Mouse (Mus musculus) regulatory T cell (primary cell): ENCODE results near the gene Fbxw21.
"Not testable (repeated sequence)": the region's sequence is repeated elsewhere in the genome, so short reads cannot be mapped to it uniquely, and the experiment has no call there.

ENCODE experiments used
- in situ Hi-C: fragments of 300-600 bp; cut with MboI, MseI; formaldehyde crosslinking; loops from one replicate; pipeline ENCODE4 v1.15.1; 2025; ENCODE audit warnings: high pct_unique_total_duplicates

The Fbxw21 gene

GRCm38 (mm10) chr9:109161941-109162340 is at the start of gene Fbxw21:
Fbxw21 (minus strand) TSS chr9:109162041.
- in situ Hi-C loops = no loop called here

GRCm38 (mm10) chr9:109201347-109201746 is 39.5 kb upstream of the Fbxw21 start:
- in situ Hi-C loops = not testable (repeated sequence)

DNA sequence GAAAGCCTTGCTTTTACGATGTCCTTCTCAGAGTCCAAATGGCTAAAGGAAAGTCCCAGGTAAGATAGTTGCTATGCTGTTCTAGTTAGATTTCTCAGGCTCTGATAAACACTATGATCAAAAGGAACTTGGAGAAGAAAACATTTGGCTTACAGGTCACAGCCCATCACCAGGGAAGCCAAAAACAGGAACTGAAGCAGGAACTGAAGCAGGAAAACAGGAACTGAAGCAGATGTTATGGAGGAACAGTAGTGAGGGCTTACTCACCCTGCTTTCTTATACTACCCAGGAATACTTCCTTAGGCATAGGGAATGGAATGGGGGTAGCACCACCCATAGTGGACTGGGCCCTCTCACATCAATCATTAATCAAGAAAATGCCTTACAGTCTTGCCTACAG is 38.5 kb upstream of the Fbxw21 start:
- in situ Hi-C loops = no loop called here

DNA sequence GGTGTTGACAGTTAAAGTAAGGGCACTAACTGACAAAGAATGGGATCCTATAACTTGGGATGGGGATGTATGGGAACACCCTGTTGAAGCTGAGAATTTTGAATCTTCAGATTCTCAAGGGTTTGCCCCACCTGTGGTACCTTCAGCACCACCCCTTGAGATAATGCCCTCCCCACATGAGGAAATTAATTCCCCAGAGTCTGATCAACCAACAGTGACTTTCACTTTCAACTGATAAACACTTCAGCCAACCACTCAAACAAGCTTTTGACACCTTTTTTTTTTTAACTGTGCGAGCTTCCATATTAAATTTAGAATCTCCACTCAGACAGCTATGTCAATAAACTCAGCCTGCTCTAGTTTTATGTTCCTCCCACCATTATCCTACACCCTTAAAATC is 37.5 kb upstream of the Fbxw21 start:
- in situ Hi-C loops = no loop called here

GRCm38 (mm10) chr9:109195875-109196274 is 34.0 kb upstream of the Fbxw21 start, which contains the start of gene Fbxw13:
Fbxw13 (minus strand) TSS chr9:109195975.
- in situ Hi-C loops = not testable (repeated sequence)

DNA sequence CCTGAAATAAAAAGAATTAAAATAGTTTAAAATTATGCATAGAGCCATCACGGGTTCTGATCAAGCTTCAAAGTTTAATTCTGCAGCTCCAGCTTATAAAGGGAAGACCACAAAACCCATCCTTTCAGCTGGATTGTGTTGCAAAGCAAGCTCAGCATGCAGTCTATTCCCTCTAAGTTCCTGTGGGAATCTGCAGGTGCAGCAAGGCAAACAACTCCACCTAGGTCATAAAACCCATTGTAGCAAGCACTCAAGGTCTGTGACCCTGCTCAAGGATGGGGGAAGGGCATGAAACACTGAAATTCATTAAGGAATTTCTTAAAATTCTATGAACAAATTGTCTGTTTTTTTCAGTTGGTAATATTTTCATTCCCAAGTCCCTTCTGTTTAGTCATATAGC is 15.4 kb upstream of the Fbxw21 start:
- in situ Hi-C loops = no loop called here

DNA sequence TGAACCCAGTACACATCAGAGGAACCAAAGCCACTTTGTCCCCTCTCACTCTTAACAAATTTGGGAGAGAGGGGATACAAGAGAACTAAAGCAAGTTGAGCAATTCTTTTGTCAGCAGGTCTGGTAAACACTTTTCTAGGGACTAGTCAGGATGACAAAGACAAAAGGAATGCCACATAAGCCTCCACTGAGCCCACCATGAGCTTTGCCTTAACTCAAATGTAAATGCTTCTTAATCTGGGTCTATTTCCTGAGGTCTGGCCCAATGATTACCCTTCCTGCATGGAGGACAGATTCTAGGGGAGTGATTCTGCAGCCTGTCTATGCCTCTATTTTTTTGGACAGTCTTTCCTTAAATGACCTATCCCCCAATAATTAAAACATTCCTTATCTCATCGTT is 14.5 kb upstream of the Fbxw21 start:
- in situ Hi-C loops = no loop called here

DNA sequence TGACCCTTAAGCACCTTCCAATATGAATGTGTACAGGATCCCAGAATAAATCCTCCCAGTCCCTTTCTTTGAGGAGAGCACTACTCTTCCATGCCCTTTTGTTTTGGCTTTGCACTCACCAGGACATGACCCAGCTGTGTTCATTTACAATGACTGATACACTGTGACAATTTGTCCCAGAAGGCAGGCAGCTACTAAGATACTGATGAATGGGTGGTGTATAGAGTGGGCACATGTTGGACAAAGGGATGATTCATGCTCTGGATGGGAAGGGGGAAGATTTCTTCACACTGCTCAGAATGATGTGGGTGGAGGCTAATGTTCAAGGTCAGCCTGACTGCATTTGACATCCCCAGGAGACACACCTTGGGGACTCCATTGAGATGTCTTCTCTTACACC is 5.5 kb upstream of the Fbxw21 start:
- in situ Hi-C loops = no loop called here

- in situ Hi-C loops = loop anchor here (10.0 kb wide), 1 partner anchor 376 kb away; no protein-coding TSS in a partner anchor
Measured at GRCm38 (mm10) chr9:109140414-109140813, 21.4 kb downstream of the Fbxw21 start.

- in situ Hi-C loops = no loop called here
Measured at GRCm38 (mm10) chr9:109130076-109130475, 31.8 kb downstream of the Fbxw21 start.

DNA sequence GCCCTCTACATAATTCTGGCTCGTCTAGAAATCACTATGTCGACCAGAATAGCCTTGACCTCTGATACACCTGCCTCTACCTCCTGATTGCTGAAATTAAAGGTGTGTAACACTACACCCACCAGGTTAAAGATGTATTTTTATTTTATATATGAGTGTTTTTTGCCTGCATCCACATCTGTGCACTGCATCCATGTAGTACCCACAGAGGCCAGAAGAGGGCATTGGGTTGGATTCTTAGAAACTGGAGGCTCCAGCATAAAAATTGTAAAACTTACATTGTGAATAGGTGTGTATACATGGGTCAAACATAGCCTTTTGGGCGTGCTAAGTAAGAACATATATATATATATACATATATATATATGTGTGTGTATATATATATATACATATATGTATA is 33.6 kb downstream of the Fbxw21 start:
- in situ Hi-C loops = no loop called here

- in situ Hi-C loops = no loop called here
Measured at GRCm38 (mm10) chr9:109127076-109127475, 34.8 kb downstream of the Fbxw21 start.

DNA sequence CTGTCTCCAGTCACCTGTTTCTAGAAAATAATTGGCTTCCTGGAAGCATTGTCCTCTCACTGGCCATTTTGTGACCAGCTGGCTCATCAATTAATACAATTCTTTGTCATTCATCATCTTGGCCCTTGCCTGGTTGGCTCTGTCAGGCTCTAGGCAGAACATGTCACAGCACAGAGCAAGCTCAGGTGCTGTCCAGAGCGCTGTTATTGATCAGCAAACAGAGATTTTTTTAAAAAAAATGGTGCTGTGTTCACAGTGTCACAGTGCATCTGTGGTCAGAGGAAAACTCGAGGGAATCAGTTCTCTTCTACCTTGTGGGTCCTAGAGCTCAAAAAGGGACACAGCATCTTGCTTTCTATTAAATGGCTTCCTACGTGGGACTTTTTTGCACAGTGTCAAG is 36.4 kb downstream of the Fbxw21 start:
- in situ Hi-C loops = no loop called here

GRCm38 (mm10) chr9:109125043-109125442 is 36.8 kb downstream of the Fbxw21 start:
- in situ Hi-C loops = no loop called here

DNA sequence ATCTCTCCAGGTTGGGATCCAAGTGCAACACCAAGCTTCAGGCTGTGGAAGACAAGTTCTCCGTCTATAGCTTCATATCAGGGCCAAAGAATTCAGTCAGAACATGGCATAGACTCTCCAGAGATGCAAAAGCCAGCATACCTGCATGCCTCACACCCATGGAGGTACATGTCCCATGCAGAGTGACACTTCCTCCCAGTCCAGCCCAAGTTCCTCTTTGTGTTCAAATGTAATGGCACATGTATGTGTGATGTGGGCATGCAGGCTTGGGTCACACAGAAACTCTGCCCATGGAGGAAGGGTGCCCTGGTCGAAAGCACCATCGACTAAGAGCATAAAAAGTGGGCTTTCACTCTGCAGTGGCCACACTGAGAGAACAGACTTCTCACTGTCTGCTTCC is 37.7 kb downstream of the Fbxw21 start:
- in situ Hi-C loops = loop anchor here (5.0 kb wide), 2 partner anchors 42 to 117 kb away; partner anchors contain the start of genes Ccdc51 and Tma7

DNA sequence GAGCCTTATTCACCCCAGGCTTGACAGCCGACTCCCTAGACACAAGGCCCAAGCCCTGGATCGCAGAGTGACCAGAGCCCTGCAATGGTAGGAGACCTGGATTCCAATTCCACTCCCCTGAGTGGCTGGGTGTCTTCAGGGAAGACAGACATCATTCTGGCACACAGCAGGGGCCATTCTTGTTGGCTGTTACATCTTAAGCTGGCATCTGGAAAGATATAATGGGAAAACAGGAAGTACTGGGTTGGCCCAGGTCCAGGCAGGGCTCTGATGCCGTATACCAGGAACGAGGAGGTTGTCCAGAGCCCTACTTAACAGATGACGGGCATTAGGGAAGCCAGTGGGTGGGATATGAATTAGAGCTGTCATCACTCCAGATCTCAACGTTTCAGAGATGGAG is 38.6 kb downstream of the Fbxw21 start:
- in situ Hi-C loops = loop anchor here (5.0 kb wide), 2 partner anchors 41 to 116 kb away; partner anchors contain the start of genes Ccdc51 and Tma7

DNA sequence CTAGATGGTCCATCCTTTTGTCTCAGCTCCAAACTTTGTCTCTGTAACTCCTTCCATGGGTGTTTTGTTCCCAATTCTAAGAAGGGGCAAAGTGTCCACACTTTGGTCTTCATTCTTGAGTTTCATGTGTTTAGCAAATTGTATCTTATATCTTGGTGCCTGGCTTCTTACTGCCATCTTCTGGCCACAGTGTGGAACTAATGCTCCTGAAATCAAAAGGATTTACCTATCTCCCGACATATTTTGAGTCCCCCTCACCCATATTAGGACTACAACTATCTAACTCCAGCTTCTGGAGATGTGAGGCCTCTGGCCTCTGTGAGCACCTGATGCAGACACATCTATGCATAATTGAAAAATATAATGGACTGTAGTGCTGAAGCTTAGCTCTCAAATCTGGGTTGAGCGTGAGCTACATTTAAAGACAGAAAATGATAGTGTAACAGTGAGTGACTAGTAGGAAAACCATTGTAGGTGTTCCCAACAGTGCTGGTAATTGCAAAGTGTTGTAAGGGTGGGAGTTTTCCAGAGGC is 39.2 kb downstream of the Fbxw21 start:
- in situ Hi-C loops = loop anchor here (5.0 kb wide), 2 partner anchors 40 to 115 kb away; partner anchors contain the start of genes Ccdc51 and Tma7

DNA sequence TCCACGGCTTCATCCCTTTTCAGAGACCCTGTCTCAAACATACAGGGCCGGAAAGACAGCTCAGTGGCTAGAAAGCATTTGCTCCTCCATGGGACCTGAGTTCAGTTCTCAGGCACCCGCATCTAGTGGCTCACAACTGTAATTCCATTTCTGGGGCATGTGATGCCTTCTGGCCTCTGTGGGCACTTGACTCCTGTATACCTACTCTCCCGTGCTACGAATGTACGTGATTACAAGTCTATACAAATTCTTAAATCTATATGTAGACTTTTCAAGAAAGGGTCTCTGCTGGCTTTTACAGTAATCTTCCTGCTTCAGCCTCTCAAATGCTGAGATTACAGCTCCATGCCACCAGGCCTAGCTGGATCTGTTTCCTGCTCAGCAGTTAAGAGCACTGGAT is 40.9 kb downstream of the Fbxw21 start:
- in situ Hi-C loops = loop anchor here (5.0 kb wide), 2 partner anchors 39 to 114 kb away; partner anchors contain the start of genes Ccdc51 and Tma7

DNA sequence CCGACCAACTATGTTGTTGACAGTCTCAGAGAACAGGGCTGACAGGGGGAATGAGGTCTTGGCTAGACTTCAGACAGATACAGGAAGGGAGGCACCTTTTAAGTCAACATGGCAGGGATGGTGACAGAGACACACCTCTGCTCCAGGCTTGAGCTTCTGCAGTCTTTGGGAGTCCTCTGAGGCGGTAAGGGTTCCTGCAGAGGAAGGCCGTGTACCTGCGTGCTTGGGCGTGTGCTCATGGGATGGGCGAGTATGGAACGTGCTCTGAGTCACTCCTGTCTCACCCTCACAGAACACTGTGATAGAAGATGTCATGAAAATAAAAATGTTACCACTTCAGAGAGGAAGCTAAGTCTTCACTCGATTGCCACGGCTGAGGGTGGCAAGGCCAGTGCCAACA is 42.3 kb downstream of the Fbxw21 start:
- in situ Hi-C loops = no loop called here

DNA sequence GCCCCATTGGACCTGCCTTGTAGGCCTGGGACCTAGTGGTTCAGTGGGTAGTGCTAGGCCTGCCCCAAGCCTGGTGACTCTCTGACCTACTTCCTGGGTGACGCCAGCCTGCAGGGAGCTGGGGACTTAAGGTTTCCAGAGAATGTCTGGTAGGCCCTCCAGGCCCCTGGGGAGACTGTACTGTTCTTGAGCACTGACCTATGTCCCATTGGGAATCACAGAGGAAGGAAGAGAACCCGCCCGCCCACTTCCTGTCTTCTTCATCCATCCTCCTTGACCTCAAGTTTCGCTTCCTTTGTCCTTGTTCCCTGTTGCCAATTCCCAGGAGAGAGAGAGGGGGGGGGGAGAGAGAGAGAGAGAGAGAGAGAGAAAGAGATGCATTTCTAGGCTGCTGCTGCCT is 43.7 kb downstream of the Fbxw21 start:
- in situ Hi-C loops = no loop called here

- in situ Hi-C loops = no loop called here
Measured at GRCm38 (mm10) chr9:109116205-109116604, 45.6 kb downstream of the Fbxw21 start.

GRCm38 (mm10) chr9:109114871-109115270 is 47.0 kb downstream of the Fbxw21 start:
- in situ Hi-C loops = no loop called here

DNA sequence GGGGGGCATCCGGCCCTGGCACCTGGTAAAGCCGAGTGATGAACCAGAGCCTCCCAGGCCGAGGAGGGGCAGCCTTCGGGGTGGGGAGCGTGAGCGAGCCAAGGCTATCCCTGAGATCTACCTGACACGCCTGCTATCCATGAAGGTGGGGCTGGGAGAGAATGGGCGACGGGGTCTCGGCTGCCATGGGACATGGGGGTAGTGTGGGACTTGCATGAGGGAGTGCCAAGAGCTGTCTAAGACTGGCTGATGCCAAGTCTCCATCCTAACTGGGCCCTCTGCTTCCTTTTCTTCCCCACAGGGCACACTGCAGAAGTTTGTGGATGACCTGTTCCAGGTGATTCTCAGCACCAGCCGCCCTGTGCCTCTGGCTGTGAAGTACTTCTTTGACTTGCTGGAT is 47.6 kb downstream of the Fbxw21 start:
- in situ Hi-C loops = no loop called here

- in situ Hi-C loops = no loop called here
Measured at GRCm38 (mm10) chr9:109113331-109113730, 48.5 kb downstream of the Fbxw21 start.
